Mouse (Mus musculus) hindbrain, embryonic 16.5 days (tissue): Measurements from ENCODE around the gene Ccne1. TPM values are rescaled to one million over a fixed set of nuclear protein-coding genes. Genes with fewer than 3 reads are reported as not detected.
A peak's percentile ranks its signal among the peaks of the same experiment; 100 is the strongest.

ENCODE experiments used
- ATAC-seq: fragments of 200-750 bp; cut with Nextera tagmentation; 2 replicates; pipeline ENCODE4 v1.8.0; 2017; ENCODE audit warnings: moderate TSS enrichment, moderate library complexity
- H3K27ac ChIP-seq: fragments of 300-500 bp; sonication (generic); 2 replicates; pipeline ENCODE4 v1.5.1; 2014; ENCODE audit warnings: low read depth, mild to moderate bottlenecking, control low read depth, low read length, moderate library complexity
- H3K27me3 ChIP-seq: fragments of 300-500 bp; sonication (generic); replicated peaks from 2 replicates; pipeline ENCODE4 v1.6.1; 2014; ENCODE audit warnings: low read length; ENCODE audit not compliant: control insufficient read depth, insufficient read depth
- H3K36me3 ChIP-seq: fragments of 300-500 bp; sonication (generic); 2 replicates; pipeline ENCODE4 v1.6.1; 2014; ENCODE audit warnings: mild to moderate bottlenecking, low read length, moderate library complexity, mixed read lengths; ENCODE audit not compliant: control insufficient read depth, insufficient read depth
- H3K4me1 ChIP-seq: fragments of 300-500 bp; sonication (generic); 2 replicates; pipeline ENCODE4 v1.6.1; 2014; ENCODE audit warnings: low read depth, low read length; ENCODE audit not compliant: control insufficient read depth, insufficient read depth
- H3K4me2 ChIP-seq: fragments of 300-500 bp; sonication (generic); 2 replicates; pipeline ENCODE4 v1.6.1; 2014; ENCODE audit warnings: mild to moderate bottlenecking, low read length, control low read depth, moderate library complexity
- H3K4me3 ChIP-seq: fragments of 300-500 bp; sonication (generic); 2 replicates; pipeline ENCODE4 v1.5.1; 2014; ENCODE audit warnings: mild to moderate bottlenecking, low read length, control low read depth, moderate library complexity
- H3K9ac ChIP-seq: fragments of 300-500 bp; sonication (generic); 2 replicates; pipeline ENCODE4 v1.6.1; 2014; ENCODE audit warnings: low read depth, mild to moderate bottlenecking, control low read depth, low read length, moderate library complexity
- H3K9me3 ChIP-seq: fragments of 300-500 bp; sonication (generic); 2 replicates; pipeline ENCODE4 v1.6.1; 2014; ENCODE audit warnings: mild to moderate bottlenecking, low read length, moderate library complexity; ENCODE audit not compliant: control insufficient read depth
- WGBS: fragments of 180-500 bp; shearing (Covaris S2); extraction: QIAGEN DNeasy Blood & Tissue Kit; methylation state at CpG from one replicate; pipeline ENCODE4 v1.1.7; 2014; 5-methylcytosine and 5-hydroxymethylcytosine counted together
- polyA plus RNA-seq: library from polyadenylated mRNA; unstranded; fragments of >200 nt; fragmentation: Nextera tagmentation; extraction: Ambion mirVana; gene quantifications from 2 replicates; pipeline ENCODE4 v1.2.1, GENCODE M21; 2015

The Ccne1 gene
- polyA plus RNA-seq, 1 experiment from 2014 or later: 20.2 TPM

GRCm38 (mm10) chr7:38106711-38107311, 523 bp downstream of the Ccne1 start:
- WGBS: under 1% methylated on average over 45 of the region's 47 CpGs
- H3K4me2 ChIP-seq: peak overlapping the region; percentile 94
- no peak for ATAC-seq
- no peaks in the 10 kb centered on the region for H3K9me3 ChIP-seq
- no peaks in the 10 kb centered on the region for H3K27me3 ChIP-seq
- H3K9ac ChIP-seq: peak overlapping the region; percentile 78
- peak overlapping the region; percentile 48; the same call in 1 of the 2 replicates for H3K27ac ChIP-seq
- H3K4me1 ChIP-seq: peaks cover 2% of the 10 kb centered on the region; the same call in 1 of the 2 replicates
- H3K36me3 ChIP-seq: no peaks in the 10 kb centered on the region
- H3K4me3 ChIP-seq: peak overlapping the region; percentile 81

GRCm38 (mm10) chr7:38105379-38105778, 2.0 kb downstream of the Ccne1 start:
- H3K4me1 ChIP-seq: peaks cover 2% of the 10 kb centered on the region; the same call in 1 of the 2 replicates
- WGBS: 87% methylated on average over 3 of the region's 3 CpGs
- H3K27me3 ChIP-seq: no peaks in the 10 kb centered on the region
- H3K9me3 ChIP-seq: no peaks in the 10 kb centered on the region
- H3K27ac ChIP-seq: no peak overlapping the region
- H3K9ac ChIP-seq: no peak overlapping the region
- no peaks in the 10 kb centered on the region for H3K36me3 ChIP-seq
- H3K4me3 ChIP-seq: no peak overlapping the region
- ATAC-seq: no peak
- H3K4me2 ChIP-seq: no peak overlapping the region

- Histone ChIP-seq H3K4me3 (no peak overlapping the region), H3K36me3 (peaks cover 3% of the 10 kb centered on the region; the same call in 1 of the 2 replicates), H3K4me2 (no peak overlapping the region), H3K27me3 (no peaks in the 10 kb centered on the region), H3K9ac (no peak overlapping the region), H3K9me3 (no peaks in the 10 kb centered on the region), H3K27ac (no peak overlapping the region), H3K4me1 (peaks cover 2% of the 10 kb centered on the region; the same call in 1 of the 2 replicates)
- WGBS: 54% methylated on average over 5 of the region's 5 CpGs
- no peak for ATAC-seq
Measured at GRCm38 (mm10) chr7:38104097-38104496, 3.2 kb downstream of the Ccne1 start.

- no peaks in the 10 kb centered on the region for H3K9me3 ChIP-seq
- WGBS: 85% methylated on average over 6 of the region's 6 CpGs
- H3K4me1 ChIP-seq: no peaks in the 10 kb centered on the region
- H3K9ac ChIP-seq: no peak overlapping the region
- no peaks in the 10 kb centered on the region for H3K27me3 ChIP-seq
- H3K36me3 ChIP-seq: peaks cover 12% of the 10 kb centered on the region
- H3K27ac ChIP-seq: no peak overlapping the region
- no peak for ATAC-seq
- no peak overlapping the region for H3K4me3 ChIP-seq
- no peak overlapping the region for H3K4me2 ChIP-seq
Measured at GRCm38 (mm10) chr7:38094353-38094752, 13.0 kb downstream of the Ccne1 start.

DNA sequence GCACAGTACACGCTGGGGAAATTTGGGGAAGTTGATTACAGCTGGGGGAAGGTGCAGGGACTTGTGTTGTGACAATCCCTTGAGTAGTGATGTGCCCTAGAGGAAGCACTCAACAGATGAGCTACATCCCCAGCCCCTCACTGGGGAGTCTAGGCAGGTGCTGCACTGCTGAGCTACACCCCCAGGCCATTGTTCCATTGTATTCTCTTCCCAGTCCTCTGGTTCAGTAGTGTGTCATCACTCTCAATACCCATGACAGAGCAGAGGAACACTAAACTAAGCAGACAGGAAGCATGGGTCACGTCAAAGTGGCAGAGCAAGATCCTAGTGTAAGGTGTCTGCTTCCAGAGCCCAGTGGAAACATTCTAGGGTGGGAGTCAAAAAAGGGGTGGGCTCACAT, 14.2 kb downstream of the Ccne1 start:
- Histone ChIP-seq H3K9me3 (no peaks in the 10 kb centered on the region), H3K4me2 (no peak overlapping the region), H3K27me3 (no peaks in the 10 kb centered on the region), H3K4me1 (no peaks in the 10 kb centered on the region), H3K36me3 (peaks cover 7% of the 10 kb centered on the region), H3K4me3 (no peak overlapping the region), H3K27ac (no peak overlapping the region), H3K9ac (no peak overlapping the region)
- no peak for ATAC-seq
- WGBS: 54% methylated on average over 2 of the region's 2 CpGs

DNA sequence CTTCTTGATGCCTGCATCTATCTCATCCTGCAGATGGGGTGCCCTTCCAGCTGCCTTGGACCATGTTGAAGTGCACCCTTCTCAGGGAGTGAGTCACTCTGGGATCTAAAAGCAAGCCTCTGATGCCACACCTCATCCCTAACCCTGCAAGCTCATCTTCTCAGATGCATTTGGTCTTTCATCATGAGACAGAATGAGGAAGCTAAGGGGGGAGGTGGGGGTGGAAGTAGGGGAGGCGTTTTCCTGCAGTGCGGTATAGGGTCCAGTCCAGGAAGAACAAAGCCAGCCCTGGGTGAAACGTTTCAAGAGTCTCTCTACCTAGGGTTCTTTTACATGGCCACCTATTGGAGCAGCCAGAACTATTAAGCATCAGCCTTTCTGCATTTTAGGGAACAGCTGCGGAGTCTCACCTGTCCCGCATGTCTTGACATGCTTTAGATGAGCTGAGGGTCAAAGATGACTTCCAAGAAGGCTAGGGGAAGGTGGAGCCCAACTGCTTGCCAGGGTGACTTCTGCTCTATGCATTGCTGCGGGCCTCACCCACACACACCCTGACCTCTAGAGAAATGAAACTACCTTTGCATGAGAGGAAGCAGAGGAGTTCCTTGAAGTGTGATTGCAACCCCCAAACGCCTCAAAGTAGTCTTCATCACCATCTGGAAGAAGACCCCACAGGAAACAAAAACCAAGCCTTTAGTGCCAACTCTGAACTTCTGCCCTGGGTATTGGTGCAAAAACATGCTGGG, 17.2 kb downstream of the Ccne1 start:
- H3K4me1 ChIP-seq: peaks cover 8% of the 10 kb centered on the region
- no peak for ATAC-seq
- no peak overlapping the region for H3K4me2 ChIP-seq
- no peaks in the 10 kb centered on the region for H3K9me3 ChIP-seq
- WGBS: 78% methylated on average over 7 of the region's 7 CpGs
- no peak overlapping the region for H3K27ac ChIP-seq
- H3K9ac ChIP-seq: no peak overlapping the region
- H3K27me3 ChIP-seq: peaks cover 14% of the 10 kb centered on the region
- no peak overlapping the region for H3K4me3 ChIP-seq
- H3K36me3 ChIP-seq: no peaks in the 10 kb centered on the region

DNA sequence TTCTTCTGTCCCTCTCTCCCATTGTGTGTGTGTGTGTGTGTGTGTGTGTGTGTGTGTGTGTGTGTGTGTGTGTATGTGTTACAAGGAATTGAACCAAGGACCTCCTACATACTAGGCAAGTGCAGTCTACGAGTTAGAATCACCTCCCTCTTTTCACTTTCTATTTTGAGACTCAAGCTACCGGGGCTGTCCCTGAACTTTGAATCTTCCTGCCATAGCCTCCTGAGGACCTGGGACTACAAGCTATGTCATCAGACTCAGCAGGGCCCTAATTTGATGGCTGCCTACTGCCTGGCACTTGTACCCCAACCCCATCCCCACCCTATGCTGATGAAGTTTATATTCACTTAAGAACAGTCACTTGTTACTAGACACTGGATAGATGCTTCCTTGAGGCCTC, 18.9 kb downstream of the Ccne1 start:
- Histone ChIP-seq H3K4me1 (peaks cover 11% of the 10 kb centered on the region), H3K36me3 (no peaks in the 10 kb centered on the region), H3K9ac (no peak overlapping the region), H3K27me3 (peaks cover 14% of the 10 kb centered on the region), H3K4me2 (no peak overlapping the region), H3K27ac (no peak overlapping the region), H3K4me3 (no peak overlapping the region), H3K9me3 (no peaks in the 10 kb centered on the region)
- ATAC-seq: no peak
- WGBS: 77% methylated on average over 2 of the region's 2 CpGs

DNA sequence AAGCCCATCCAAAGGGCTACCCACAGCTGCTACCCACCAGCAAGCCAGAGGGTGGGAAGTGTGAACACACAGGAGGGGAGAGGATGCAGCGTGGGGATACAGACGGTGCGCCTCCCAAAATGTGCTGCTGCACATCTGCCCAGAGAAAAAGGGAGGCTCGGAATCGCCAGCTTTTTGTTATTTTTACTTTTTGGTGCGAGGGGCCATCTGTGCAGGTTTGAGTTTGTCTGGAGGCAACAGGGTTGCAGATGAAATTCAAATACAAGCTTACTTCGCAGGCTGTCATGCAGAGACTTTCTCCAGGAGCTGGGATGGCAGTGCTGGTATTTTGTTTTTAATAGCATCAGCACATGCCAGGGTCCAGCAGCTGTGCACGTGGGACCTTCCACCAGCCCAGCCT, 19.5 kb downstream of the Ccne1 start:
- Histone ChIP-seq H3K4me1 (peaks cover 11% of the 10 kb centered on the region), H3K9ac (no peak overlapping the region), H3K27me3 (peaks cover 14% of the 10 kb centered on the region), H3K4me3 (no peak overlapping the region), H3K9me3 (no peaks in the 10 kb centered on the region), H3K36me3 (no peaks in the 10 kb centered on the region), H3K4me2 (no peak overlapping the region), H3K27ac (no peak overlapping the region)
- no peak for ATAC-seq
- WGBS: 90% methylated on average over 8 of the region's 8 CpGs

- Histone ChIP-seq H3K9me3 (no peaks in the 10 kb centered on the region), H3K27ac (no peak overlapping the region), H3K36me3 (no peaks in the 10 kb centered on the region), H3K4me1 (peaks cover 11% of the 10 kb centered on the region), H3K9ac (no peak overlapping the region), H3K4me3 (no peak overlapping the region), H3K27me3 (peaks cover 14% of the 10 kb centered on the region), H3K4me2 (no peak overlapping the region)
- WGBS: 48% methylated on average over 8 of the region's 8 CpGs
- ATAC-seq: no peak
Measured at GRCm38 (mm10) chr7:38086401-38086800, 20.9 kb downstream of the Ccne1 start.
